Mouse (Mus musculus): ENCODE data around the gene Hoxb7.

GRCm38 (mm10) chr11:96310183-96310938 lies 23.9 kb downstream of the Hoxb7 start:
- no peak for TF ChIP-seq CTCF (IDR thresholded peaks at IDR 0.05; ENCODE audit: insufficient read depth, low read length)
- no peak for TF ChIP-seq POLR2A (IDR thresholded peaks at IDR 0.05; ENCODE audit: borderline replicate concordance, extremely low read depth, low read depth, low read length)

Measured in lung, adult 2 months (tissue).